Mouse (Mus musculus): Measurements from ENCODE around the gene Cers2. TPM values are rescaled to one million over a fixed set of nuclear protein-coding genes. Genes with fewer than 3 reads are reported as not detected.

The Cers2 gene
- total RNA-seq, 2 experiments from 2014 or later = 138 to 147 TPM

GRCm38 (mm10) chr3:95289419-95289818 is 25.2 kb upstream of the Cers2 start:
- DNase-seq = no peak

- DNase-seq = no peak
Measured at GRCm38 (mm10) chr3:95290156-95290555, 24.4 kb upstream of the Cers2 start.

- no peak for DNase-seq
Measured at GRCm38 (mm10) chr3:95291041-95291440, 23.6 kb upstream of the Cers2 start.

GRCm38 (mm10) chr3:95292899-95293298 is 21.7 kb upstream of the Cers2 start:
- DNase-seq = no peak

DNA sequence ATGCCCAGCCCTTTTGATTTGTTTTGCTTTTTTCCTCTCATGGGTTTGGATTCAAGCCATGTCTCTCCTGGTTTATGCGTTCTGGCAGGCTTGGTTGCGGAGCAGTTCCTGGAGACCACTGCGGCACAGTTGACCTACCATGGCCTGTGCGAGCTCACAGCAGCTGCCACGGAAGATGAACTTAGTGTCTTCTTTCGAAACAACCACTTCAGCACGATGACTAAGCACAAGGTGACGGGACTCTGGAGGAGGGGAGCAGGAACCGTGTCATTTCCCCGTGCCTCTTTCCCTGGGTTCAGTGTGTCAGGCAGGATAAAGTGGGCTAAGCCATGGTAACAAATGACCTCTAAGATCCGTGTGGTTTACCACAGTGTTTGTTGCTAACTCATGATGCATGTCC is 21.1 kb upstream of the Cers2 start:
- DNase-seq = no peak

DNA sequence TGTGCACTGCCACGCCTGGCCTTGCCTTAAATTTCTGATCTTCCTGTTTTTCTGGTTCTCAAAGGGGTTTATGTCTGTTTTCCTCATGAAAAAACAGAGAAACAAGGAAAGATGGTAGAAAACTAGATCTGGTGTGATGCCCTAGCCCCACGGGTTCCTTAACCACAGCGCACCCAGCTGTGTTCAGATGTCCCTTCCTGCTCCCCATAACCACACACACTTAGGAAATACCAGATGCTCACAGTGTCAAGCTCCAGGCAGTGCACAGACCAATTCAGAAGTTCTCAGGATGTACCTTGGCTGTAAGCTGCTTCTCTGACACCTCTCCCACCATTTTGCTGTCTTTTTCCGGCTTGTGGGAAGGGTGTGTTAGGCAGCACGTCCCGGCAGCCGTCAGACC is 20.3 kb upstream of the Cers2 start:
- no peak for DNase-seq

DNA sequence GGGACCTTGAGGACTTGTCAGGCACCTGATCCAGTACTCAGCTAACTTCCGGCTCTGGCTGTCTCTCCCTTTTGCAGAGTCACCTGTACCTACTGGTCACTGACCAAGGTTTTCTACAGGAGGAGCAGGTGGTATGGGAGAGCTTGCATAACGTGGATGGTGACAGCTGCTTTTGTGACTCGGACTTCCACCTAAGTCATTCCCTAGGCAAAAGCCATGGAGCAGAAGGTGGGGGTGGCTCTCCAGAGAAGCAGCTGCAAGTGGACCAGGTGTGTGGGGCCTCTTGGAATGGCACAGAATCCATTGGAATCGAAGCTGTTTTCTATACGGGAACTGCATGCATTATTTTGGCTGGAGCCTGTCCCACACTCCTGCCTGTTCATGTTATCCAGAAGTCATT is 19.9 kb upstream of the Cers2 start:
- DNase-seq = no peak

DNA sequence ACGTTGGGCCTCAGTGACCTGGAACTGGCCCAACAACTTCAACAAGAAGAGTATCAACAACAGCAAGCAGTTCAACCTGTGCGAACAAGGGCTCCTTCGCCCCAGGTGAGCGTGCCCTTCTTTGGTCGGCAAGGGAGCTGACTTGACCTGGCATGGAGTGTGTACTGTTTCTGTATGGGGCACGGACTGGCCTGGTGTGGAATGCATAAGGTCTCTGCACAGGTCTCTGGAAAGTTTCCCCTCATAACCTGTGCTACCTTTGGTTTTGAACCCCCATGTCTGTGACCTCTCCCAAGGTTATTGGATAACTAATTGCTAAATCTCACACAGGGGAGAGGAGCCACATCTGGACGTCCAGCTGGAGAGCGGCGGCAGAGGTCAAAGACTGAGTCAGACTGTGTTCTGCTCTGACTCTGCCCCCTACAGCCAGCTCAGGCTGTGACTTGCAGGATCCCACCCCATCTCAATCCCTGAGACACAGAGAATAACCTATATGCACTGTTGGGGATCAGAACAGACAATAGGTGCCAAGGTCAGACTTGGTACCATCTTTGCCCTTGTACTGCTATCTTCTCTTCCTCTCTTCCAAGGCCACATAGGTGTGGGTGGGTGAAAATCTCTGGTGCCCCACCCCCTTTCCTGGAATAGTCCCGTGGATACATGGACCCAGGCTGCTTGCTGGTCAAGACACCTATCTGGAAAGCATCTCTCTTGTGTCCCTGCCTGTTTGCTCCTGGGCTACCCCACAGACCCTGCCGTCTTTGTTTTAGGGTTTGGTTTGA is 19.1 kb upstream of the Cers2 start:
- peak; percentile 47 for DNase-seq

DNA sequence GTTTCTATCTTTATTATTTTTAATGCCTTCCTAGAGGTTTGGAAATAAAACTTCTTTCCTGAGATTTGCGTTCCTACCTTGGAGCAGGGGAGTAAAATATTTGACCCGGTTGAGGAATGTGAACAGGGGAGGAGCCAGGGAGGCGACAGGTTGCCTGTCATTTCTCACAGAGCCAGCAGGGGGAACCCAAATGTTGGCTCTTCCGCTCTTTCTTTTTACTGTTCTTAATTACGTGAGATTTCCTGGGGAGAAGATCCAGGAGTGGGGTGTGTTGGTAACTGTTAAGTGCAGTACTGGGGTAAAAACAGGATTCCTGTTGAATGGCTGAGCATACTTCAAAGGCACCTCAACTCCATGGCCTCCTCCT is 18.5 kb upstream of the Cers2 start:
- DNase-seq = peak; percentile 66

- DNase-seq = no peak
Measured at GRCm38 (mm10) chr3:95298018-95298417, 16.6 kb upstream of the Cers2 start.

GRCm38 (mm10) chr3:95301204-95301796 is 13.3 kb upstream of the Cers2 start:
- DNase-seq = no peak

GRCm38 (mm10) chr3:95306244-95306643 is 8.3 kb upstream of the Cers2 start:
- no peak for DNase-seq

DNA sequence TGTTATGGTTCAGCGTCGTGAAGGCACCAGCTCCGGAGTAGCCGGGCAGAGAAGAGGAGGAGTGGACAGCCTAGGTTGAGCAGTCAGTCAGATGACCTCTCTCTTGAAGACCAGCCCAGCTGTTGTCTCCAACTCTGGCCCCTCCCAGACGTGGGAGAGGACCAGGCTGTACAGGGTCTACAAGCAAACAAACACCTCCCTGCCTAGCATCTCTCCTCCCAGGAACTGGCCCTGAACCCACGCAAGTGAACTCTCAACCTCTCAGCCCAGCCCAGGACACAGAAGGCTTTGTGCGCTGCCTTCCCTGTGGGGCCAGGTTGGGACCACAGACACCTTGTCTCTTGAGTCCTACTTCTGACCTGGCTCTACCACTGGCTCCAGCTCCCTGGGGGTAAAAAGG is 7.5 kb upstream of the Cers2 start, which contains the start of gene Anxa9:
Gene Anxa9, minus strand, starts transcription at position 77 of the 400 bp plus-strand sequence.
- no peak for DNase-seq

GRCm38 (mm10) chr3:95310496-95310895 is 4.1 kb upstream of the Cers2 start:
- no peak for DNase-seq

DNA sequence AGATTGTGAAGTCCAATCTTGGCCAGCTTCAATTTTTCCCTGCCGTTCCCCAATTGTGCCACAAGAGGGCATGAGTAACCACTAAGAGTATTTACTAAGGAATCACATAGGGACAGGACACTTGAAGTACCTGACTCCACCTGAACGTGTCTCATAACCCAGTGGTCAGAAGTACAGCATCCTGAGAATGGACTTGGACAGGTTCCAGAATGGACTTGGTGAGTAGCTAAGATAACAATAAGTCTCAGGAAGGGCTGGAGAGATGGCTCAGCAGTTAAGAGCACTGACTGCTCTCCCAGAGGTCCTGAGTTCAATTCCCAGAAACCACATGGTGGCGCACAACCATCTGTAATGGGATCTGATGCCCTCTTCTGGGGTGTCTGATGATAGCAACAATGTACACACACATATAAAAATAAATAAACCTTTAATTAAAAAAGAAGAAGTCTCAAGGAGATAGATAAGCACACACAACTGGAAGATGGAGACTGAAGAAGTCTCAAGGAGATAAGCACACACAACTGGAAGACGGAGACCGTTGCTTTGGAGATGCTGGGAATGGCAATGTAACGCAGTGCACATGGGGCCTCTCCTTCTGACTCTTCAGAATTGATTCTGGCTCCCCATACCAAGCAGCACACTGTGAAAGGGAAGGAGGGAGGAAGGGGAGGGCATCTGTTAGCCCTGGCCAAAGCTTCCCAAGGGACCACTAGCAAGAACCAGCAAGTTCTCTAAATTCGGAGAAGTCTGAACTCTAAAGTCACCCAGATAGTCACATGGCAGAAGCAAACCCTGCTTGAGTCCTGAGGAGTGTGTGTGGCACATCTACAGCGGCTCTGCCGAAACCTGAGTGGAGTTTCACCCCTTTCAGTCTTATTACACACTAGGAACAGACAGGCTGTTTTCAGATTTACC is 3.4 kb upstream of the Cers2 start:
- DNase-seq = peak; percentile 77

GRCm38 (mm10) chr3:95312623-95313022 is 2.0 kb upstream of the Cers2 start:
- DNase-seq = peak; percentile 64

- no peak for DNase-seq
Measured at GRCm38 (mm10) chr3:95313476-95313875, 1.1 kb upstream of the Cers2 start.

DNA sequence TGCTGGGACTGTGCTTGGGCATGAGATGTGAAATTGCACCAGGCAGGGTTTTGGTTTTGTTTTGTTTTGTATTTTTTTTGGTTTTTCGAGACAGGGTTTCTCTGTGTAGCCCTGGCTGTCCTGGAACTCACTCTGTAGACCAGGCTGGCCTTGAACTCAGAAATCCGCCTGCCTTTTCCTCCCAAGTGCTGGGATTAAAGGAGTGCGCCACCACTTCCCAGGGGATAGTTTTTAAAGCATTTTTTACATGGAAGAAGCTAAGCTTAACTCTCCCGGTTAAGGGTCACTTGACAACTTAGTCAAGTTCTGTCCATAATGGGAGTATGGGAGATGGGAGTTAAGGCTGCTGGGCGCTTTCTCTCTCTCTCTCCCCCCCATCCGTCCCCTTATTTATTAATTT is 516 bp upstream of the Cers2 start:
- DNase-seq = no peak

DNA sequence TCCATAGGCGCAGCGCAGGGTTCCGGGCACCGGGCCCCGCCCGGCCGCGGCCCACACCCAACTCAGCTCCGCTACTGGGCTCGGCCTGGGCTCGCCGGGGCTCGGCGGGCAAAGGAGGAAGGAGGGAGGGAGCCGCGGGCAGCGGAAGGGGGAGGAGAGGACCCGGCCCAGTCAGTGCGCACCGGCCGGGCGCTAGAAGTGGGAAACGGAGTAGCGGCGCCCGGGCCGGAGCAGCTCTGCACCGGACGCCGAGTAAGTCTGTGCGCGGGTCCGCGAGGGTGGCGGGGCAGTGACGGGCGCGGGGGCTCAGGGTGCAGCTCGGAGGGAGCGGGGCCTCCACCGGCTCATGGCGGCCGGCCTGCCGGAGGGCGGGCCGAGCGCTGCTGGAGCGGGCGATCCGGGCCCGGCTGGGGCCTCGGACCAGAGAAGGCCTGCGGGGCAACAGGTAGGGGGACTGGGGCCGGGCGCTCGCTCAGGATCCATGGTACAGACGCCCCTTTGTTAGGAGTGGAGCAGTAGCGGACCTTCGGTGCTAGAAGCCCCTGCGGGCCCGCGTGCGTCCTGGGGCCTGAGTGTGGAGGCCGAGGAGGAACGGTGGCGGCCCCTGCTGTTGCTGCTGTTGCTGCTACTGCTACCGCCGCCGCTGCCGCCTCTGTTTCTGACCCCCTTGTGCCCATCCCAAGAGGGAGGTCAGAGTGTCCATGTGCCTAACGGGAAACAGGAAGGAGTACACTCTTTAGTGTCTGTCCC is 678 bp downstream of the Cers2 start:
- peak; percentile 96 for DNase-seq

GRCm38 (mm10) chr3:95315844-95316550 is 1.4 kb downstream of the Cers2 start:
- DNase-seq = no peak

DNA sequence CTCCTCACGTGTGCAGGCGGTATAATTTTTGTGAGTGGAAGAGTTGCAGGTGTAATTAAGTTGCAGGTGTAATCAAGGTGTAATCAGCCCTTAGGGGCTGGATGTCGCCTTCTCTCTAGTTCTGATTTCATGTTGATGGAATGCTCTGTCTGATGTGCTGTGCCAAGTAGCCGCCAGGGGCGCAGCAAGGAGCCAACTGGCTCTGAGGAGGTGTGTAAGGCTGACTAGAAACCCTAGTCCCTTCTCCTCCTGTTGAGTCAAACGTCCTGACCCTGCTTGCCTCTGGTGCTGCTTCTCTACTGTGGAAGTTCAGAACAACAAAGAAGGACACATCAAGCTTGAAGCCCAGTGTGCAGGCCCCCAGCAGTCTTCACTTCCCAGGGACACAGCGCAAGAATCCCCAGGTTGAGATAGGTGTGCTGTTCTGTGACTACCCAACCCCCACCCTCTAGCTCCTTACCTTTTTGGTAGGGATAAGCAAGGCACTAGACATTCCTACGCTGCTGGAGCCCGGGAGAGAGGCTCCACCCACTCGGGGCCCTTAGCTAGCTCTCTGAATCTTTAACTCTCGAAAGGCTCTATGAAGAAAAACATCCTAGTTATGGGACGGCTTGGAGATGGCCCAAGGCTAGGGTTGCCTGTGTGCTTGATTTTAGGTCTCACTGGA is 3.0 kb downstream of the Cers2 start:
- peak; percentile 68 for DNase-seq
